Mouse (Mus musculus): ENCODE measurements around the gene Itpripl2. TPM values are rescaled to one million over a fixed set of nuclear protein-coding genes. Genes with fewer than 3 reads are reported as not detected.

Itpripl2 gene
- polyA plus RNA-seq, 1 experiment = not detected

GRCm38 (mm10) chr7:118453722-118454121 is 38.1 kb downstream of the Itpripl2 start:
- TF ChIP-seq POLR2A (IDR thresholded peaks at IDR 0.05; ENCODE audit: insufficient read depth, low read depth, low read length) (no peak), CTCF (IDR thresholded peaks at IDR 0.05; ENCODE audit: insufficient read depth, low read depth, low read length) (no peak)
- WGBS = 25% methylated on average over 4 of the region's 4 CpGs
- H3K27ac ChIP-seq (ENCODE audit: insufficient read depth, low read depth, low read length) = no peak overlapping the region
- H3K4me3 ChIP-seq (ENCODE audit: insufficient read depth, low read depth, low read length) = no peak overlapping the region
- peaks cover 4% of the 10 kb centered on the region for H3K4me1 ChIP-seq (ENCODE audit: control insufficient read depth, insufficient read depth, low read length)

DNA sequence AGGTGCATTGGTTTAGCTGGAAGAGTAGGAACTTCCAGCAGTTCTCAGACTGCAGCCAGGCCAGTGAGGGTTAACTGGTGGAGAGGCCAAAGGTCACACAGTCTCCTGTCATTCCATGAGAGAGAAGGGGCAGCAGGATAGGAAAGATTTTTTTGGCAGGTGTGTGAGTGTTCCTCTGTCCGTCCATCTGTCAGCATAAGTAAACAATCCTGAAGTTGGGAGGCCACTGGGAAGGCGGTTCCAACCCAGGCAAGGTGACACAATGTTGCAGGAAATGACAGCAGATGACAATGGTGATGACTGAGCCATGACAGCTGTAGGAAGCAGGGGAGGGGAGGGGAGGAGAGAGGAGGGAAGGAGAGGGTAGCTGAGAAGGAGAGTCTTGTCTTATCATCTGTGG is 38.8 kb downstream of the Itpripl2 start:
- Histone ChIP-seq H3K27ac (ENCODE audit: insufficient read depth, low read depth, low read length) (no peak overlapping the region), H3K4me3 (ENCODE audit: insufficient read depth, low read depth, low read length) (no peak overlapping the region), H3K4me1 (ENCODE audit: control insufficient read depth, insufficient read depth, low read length) (peaks cover 10% of the 10 kb centered on the region)
- TF ChIP-seq CTCF (IDR thresholded peaks at IDR 0.05; ENCODE audit: insufficient read depth, low read depth, low read length) = no peak
- no peak for TF ChIP-seq POLR2A (IDR thresholded peaks at IDR 0.05; ENCODE audit: insufficient read depth, low read depth, low read length)
- WGBS = 75% methylated on average over 2 of the region's 2 CpGs

DNA sequence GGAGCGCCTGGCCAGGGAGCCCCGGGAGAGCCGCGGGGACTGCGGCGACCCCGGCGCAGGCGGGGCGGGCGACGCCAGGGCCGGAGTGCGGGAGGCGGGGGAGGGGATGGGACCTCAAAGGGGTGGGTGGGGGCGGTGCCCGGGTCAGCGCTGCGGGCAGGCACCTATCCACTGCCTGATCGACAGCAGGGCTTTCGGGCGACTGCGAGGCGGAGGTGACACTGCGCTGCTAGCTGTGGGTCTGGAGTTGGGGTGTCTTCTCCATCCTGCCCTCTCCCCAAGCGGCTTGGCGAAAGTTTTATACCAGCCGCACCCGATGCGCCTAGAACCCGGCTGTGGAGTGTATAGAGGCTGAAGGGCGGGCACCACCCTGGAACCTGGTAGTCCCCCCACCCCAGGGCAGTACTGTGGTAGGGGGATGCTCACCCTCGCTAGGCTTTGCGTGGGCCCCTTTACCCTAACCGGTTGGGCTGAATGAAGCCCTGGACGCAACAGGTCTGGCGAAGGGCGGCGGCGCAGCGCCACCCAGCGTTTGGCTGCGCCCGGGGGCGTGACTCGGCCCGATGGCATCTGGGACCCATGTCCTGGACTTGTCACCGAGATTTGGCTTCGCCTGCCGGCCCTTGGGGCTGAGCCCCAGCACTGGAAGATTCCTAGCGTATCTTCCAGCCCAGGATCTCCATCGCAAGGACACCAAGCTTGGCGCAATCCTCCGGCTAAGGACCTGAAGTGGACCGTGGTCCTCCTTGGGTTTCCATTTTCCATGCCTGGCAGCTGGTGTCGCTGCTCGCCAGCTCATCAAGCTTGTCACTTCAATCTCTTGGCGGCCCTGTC is 43.4 kb downstream of the Itpripl2 start, which contains the start of gene Syt17:
Gene Syt17, minus strand, starts transcription at position 89 of the 834 bp plus-strand sequence.
- peaks cover 16% of the 10 kb centered on the region for H3K4me1 ChIP-seq (ENCODE audit: control insufficient read depth, insufficient read depth, low read length)
- TF ChIP-seq POLR2A (IDR thresholded peaks at IDR 0.05; ENCODE audit: insufficient read depth, low read depth, low read length) (no peak), CTCF (IDR thresholded peaks at IDR 0.05; ENCODE audit: insufficient read depth, low read depth, low read length) (peak; percentile 64)
- 4% methylated on average over 55 of the region's 58 CpGs for WGBS
- no peak within 1 kb of the TSS for H3K27ac ChIP-seq (ENCODE audit: insufficient read depth, low read depth, low read length)
- H3K4me3 ChIP-seq (ENCODE audit: insufficient read depth, low read depth, low read length) = peak within 1 kb of the TSS; percentile 40

- under 1% methylated on average over 65 of the region's 65 CpGs for WGBS
- no peak overlapping the region for H3K27ac ChIP-seq (ENCODE audit: insufficient read depth, low read depth, low read length)
- peaks cover 16% of the 10 kb centered on the region for H3K4me1 ChIP-seq (ENCODE audit: control insufficient read depth, insufficient read depth, low read length)
- TF ChIP-seq CTCF (IDR thresholded peaks at IDR 0.05; ENCODE audit: insufficient read depth, low read depth, low read length) = no peak
- TF ChIP-seq POLR2A (IDR thresholded peaks at IDR 0.05; ENCODE audit: insufficient read depth, low read depth, low read length) = 0 out of 2 replicates have a peak, but pooled peaks have one; percentile 13
- peak overlapping the region; percentile 40 for H3K4me3 ChIP-seq (ENCODE audit: insufficient read depth, low read depth, low read length)
Observed at GRCm38 (mm10) chr7:118447291-118448133, 44.3 kb downstream of the Itpripl2 start.

DNA sequence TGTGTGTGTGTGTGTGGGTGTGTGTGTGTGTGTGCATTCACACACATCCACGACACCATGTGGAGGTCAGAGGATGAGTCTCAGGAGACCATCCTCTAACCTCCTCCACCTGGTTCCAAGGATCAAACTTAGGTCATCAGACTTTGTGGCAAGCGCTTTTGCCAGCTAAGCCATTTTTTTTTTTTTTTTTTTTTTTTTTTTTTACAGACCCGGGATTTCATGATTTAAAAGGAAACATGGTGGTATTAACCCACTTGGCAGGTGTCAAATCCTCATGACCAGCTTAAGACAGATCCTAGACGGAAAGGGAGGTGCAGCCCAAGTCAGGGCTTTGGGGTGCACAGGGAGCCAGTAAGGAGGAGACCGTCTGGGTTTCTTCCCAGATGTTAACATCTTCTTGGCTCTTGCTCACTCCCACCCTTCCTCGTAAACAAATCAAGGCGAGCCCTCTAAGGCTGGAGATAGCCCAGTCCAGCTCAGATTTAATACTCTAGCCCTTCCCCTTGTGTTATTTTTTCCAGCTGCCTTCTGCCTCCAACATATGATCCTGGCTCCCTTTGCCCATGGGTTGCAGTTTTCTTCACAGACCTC is 47.8 kb downstream of the Itpripl2 start:
- H3K27ac ChIP-seq (ENCODE audit: insufficient read depth, low read depth, low read length) = no peak overlapping the region
- 67% methylated on average over 7 of the region's 7 CpGs for WGBS
- no peak overlapping the region for H3K4me3 ChIP-seq (ENCODE audit: insufficient read depth, low read depth, low read length)
- TF ChIP-seq CTCF (IDR thresholded peaks at IDR 0.05; ENCODE audit: insufficient read depth, low read depth, low read length) (no peak), POLR2A (IDR thresholded peaks at IDR 0.05; ENCODE audit: insufficient read depth, low read depth, low read length) (no peak)
- H3K4me1 ChIP-seq (ENCODE audit: control insufficient read depth, insufficient read depth, low read length) = peaks cover 16% of the 10 kb centered on the region

DNA sequence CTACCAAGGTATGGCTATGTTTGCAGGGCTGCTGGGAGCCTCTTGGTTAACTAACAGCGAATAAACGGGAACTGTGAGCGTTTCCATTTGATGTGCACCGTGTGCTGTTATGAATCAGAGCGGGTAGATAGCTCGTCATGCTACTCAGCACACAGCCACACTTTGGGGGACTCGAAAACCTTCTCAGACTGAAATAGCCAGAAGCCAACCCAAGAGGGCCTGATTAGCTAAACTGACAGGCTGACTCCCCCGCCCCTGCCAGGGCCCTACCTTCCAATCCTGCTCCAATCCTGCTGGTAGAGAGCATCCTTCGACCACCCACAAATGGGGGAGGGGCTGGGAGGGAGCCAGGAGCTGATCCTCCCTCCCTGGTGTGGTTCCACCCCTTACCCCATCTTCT is 48.4 kb downstream of the Itpripl2 start:
- Histone ChIP-seq H3K4me1 (ENCODE audit: control insufficient read depth, insufficient read depth, low read length) (peaks cover 12% of the 10 kb centered on the region), H3K4me3 (ENCODE audit: insufficient read depth, low read depth, low read length) (no peak overlapping the region), H3K27ac (ENCODE audit: insufficient read depth, low read depth, low read length) (no peak overlapping the region)
- no peak for TF ChIP-seq POLR2A (IDR thresholded peaks at IDR 0.05; ENCODE audit: insufficient read depth, low read depth, low read length)
- TF ChIP-seq CTCF (IDR thresholded peaks at IDR 0.05; ENCODE audit: insufficient read depth, low read depth, low read length) = no peak
- 13% methylated on average over 9 of the region's 9 CpGs for WGBS

- TF ChIP-seq CTCF (IDR thresholded peaks at IDR 0.05; ENCODE audit: insufficient read depth, low read depth, low read length) = no peak
- no peak for TF ChIP-seq POLR2A (IDR thresholded peaks at IDR 0.05; ENCODE audit: insufficient read depth, low read depth, low read length)
- WGBS = 92% methylated on average over 6 of the region's 6 CpGs
- H3K27ac ChIP-seq (ENCODE audit: insufficient read depth, low read depth, low read length) = no peak overlapping the region
Observed at GRCm38 (mm10) chr7:118441535-118441934, 50.2 kb downstream of the Itpripl2 start.

GRCm38 (mm10) chr7:118437101-118437802 is 54.5 kb downstream of the Itpripl2 start:
- no peaks in the 10 kb centered on the region for H3K4me1 ChIP-seq (ENCODE audit: control insufficient read depth, insufficient read depth, low read length)
- no peak overlapping the region for H3K4me3 ChIP-seq (ENCODE audit: insufficient read depth, low read depth, low read length)
- 65% methylated on average over 7 of the region's 7 CpGs for WGBS
- TF ChIP-seq POLR2A (IDR thresholded peaks at IDR 0.05; ENCODE audit: insufficient read depth, low read depth, low read length) = no peak
- TF ChIP-seq CTCF (IDR thresholded peaks at IDR 0.05; ENCODE audit: insufficient read depth, low read depth, low read length) = no peak
- no peak overlapping the region for H3K27ac ChIP-seq (ENCODE audit: insufficient read depth, low read depth, low read length)

More at GRCm38 (mm10) chr7:118441535-118441934, 50.2 kb downstream of the Itpripl2 start:
- Histone ChIP-seq H3K4me3 (ENCODE audit: insufficient read depth, low read depth, low read length) (no peak overlapping the region), H3K4me1 (ENCODE audit: control insufficient read depth, insufficient read depth, low read length) (no peaks in the 10 kb centered on the region)

Other genes with a start within 250 kb of the Itpripl2 start
- gene Smg1, start 248.3 kb downstream of the Itpripl2 start, polyA plus RNA-seq (2012; ENCODE audit: insufficient read depth, insufficient read length, low replicate concordance, missing spikeins) = 211 and 268 TPM in 2 replicates
- gene Syt17, start 43.8 kb downstream of the Itpripl2 start, polyA plus RNA-seq (2012; ENCODE audit: insufficient read depth, insufficient read length, low replicate concordance, missing spikeins) = not detected in 2 replicates
- gene Coq7, start 41.4 kb upstream of the Itpripl2 start, polyA plus RNA-seq (2012; ENCODE audit: insufficient read depth, insufficient read length, low replicate concordance, missing spikeins) = not detected in 2 replicates
- gene Tmc7, start 92.8 kb upstream of the Itpripl2 start, polyA plus RNA-seq (2012; ENCODE audit: insufficient read depth, insufficient read length, low replicate concordance, missing spikeins) = not detected in 2 replicates
- gene Tmc5, start 105.3 kb upstream of the Itpripl2 start, polyA plus RNA-seq (2012; ENCODE audit: insufficient read depth, insufficient read length, low replicate concordance, missing spikeins) = not detected in 2 replicates
- gene Gde1, start 213.8 kb upstream of the Itpripl2 start, polyA plus RNA-seq (2012; ENCODE audit: insufficient read depth, insufficient read length, low replicate concordance, missing spikeins) = not detected in 2 replicates
- gene Ccp110, start 220.6 kb upstream of the Itpripl2 start, polyA plus RNA-seq (2012; ENCODE audit: insufficient read depth, insufficient read length, low replicate concordance, missing spikeins) = not detected in 2 replicates
- gene Vps35l, start 248.3 kb upstream of the Itpripl2 start, polyA plus RNA-seq (2012; ENCODE audit: insufficient read depth, insufficient read length, low replicate concordance, missing spikeins) = not detected in 2 replicates